9 mouse cellular contexts compared by ENCODE assay signal in genomic region chr5:112296404-112297181, GRCm38 (mm10). TPM values are rescaled to one million over a fixed set of nuclear protein-coding genes. Genes with fewer than 3 reads are reported as not detected.
A peak's percentile ranks its signal among the peaks of the same experiment; 100 is the strongest.
DNase-seq lines count a peak whose midpoint lies in the region; ATAC-seq and TF ChIP-seq lines count a peak whose summit lies in the region.
"Had no signal": no experiment of that assay in that cellular context is flagged by ENCODE, and none has a peak within 500 bp of the region (broad histone marks: within the 10 kb centered on the region; RNA-seq: fewer than 3 reads in every experiment).

No protein-coding gene starts in this region.

- no peak for ATAC-seq in lung, embryonic 15.5 days (ENCODE audit: borderline replicate concordance, extremely low read depth, low FRiP score, low TSS enrichment)
- peak; percentile 57 for ATAC-seq in liver, embryonic 16.5 days (ENCODE audit: low read depth)

- H3K9ac ChIP-seq in heart, adult 2 months (ENCODE audit: low read depth, low read length): no peak overlapping the region
- H3K9ac ChIP-seq in lung, embryonic 15.5 days: no peak overlapping the region
- H3K9ac ChIP-seq in liver, embryonic 16.5 days (ENCODE audit: low read depth, low read length): 0 out of 2 replicates have a peak overlapping the region, but pooled peaks have one; percentile 11
- H3K9ac ChIP-seq: limb, embryonic 13.5 days had no signal

- peaks cover 26% of the 10 kb centered on the region for H3K79me2 ChIP-seq in heart, adult 2 months (replicated peaks; ENCODE audit: control insufficient read depth, insufficient read depth, low read length)

- 39% methylated on average over 6 of the region's 6 CpGs for WGBS in heart, adult 2 months
- 46% methylated on average over 6 of the region's 6 CpGs for WGBS in lung, embryonic 15.5 days
- 10% methylated on average over 6 of the region's 6 CpGs for WGBS in liver, embryonic 16.5 days (ENCODE audit: insufficient replicate concordance)

- peak in 1 of 2 experiments; percentile 43 for DNase-seq in heart, adult 2 months
- DNase-seq in heart, postnatal 25 days (ENCODE audit: low spot score): no peak
- DNase-seq in lung, postnatal 25 days (ENCODE audit: low spot score): no peak
- DNase-seq in testis, postnatal 10 days (ENCODE audit: low spot score): no peak
- no peak for DNase-seq in embryo, embryonic 10 days (ENCODE audit: low spot score)

- H3K4me2 ChIP-seq in lung, embryonic 15.5 days: no peak overlapping the region
- H3K4me2 ChIP-seq in liver, embryonic 16.5 days (ENCODE audit: low read depth, low read length): peak overlapping the region; percentile 18; the same call in 1 of the 2 replicates
- H3K4me2 ChIP-seq: limb, embryonic 13.5 days had no signal

- no peaks in the 10 kb centered on the region for H3K9me3 ChIP-seq in lung, embryonic 15.5 days
- no peaks in the 10 kb centered on the region for H3K9me3 ChIP-seq in liver, embryonic 16.5 days (replicated peaks; ENCODE audit: control insufficient read depth, low read length)
- H3K9me3 ChIP-seq: limb, embryonic 13.5 days had no signal

- no peak for TF ChIP-seq POLR2A in heart, adult 2 months (IDR thresholded peaks at IDR 0.05; ENCODE audit: insufficient read depth, low read depth, low read length)
- TF ChIP-seq POLR2A in bone marrow macrophage, adult 2 months (IDR thresholded peaks at IDR 0.05; ENCODE audit: borderline replicate concordance, low read depth, low read length): no peak

- H3K4me3 ChIP-seq in heart, adult 2 months: no peak overlapping the region
- H3K4me3 ChIP-seq in lung, embryonic 15.5 days: no peak overlapping the region
- no peak overlapping the region for H3K4me3 ChIP-seq in bone marrow macrophage, adult 2 months (ENCODE audit: insufficient read depth, low read length)
- H3K4me3 ChIP-seq in liver, embryonic 16.5 days (ENCODE audit: low read depth, low read length): no peak overlapping the region
- H3K4me3 ChIP-seq: limb, embryonic 13.5 days had no signal

- no peaks in the 10 kb centered on the region for H3K36me3 ChIP-seq in heart, adult 2 months (ENCODE audit: control insufficient read depth, insufficient read depth, low read length)
- no peaks in the 10 kb centered on the region for H3K36me3 ChIP-seq in lung, embryonic 15.5 days
- no peaks in the 10 kb centered on the region for H3K36me3 ChIP-seq in liver, embryonic 16.5 days (ENCODE audit: control insufficient read depth, insufficient read depth)
- H3K36me3 ChIP-seq: limb, embryonic 13.5 days had no signal

- H3K27ac ChIP-seq in heart, adult 2 months: peak overlapping the region; percentile 34
- H3K27ac ChIP-seq in lung, embryonic 15.5 days: peak overlapping the region; percentile 72
- peak overlapping the region; percentile 70 for H3K27ac ChIP-seq in bone marrow macrophage, adult 2 months (ENCODE audit: insufficient read depth, low read depth, low read length)
- peak overlapping the region; percentile 59 for H3K27ac ChIP-seq in liver, embryonic 16.5 days (ENCODE audit: low read length)
- H3K27ac ChIP-seq: limb, embryonic 13.5 days had no signal

- peaks cover 69% of the 10 kb centered on the region for H3K4me1 ChIP-seq in heart, adult 2 months (ENCODE audit: control insufficient read depth, insufficient read depth, low read length)
- peaks cover 33% of the 10 kb centered on the region for H3K4me1 ChIP-seq in lung, embryonic 15.5 days
- peaks cover 43% of the 10 kb centered on the region for H3K4me1 ChIP-seq in bone marrow macrophage, adult 2 months (ENCODE audit: control insufficient read depth, insufficient read depth, low read length)
- peaks cover 88% of the 10 kb centered on the region for H3K4me1 ChIP-seq in liver, embryonic 16.5 days (ENCODE audit: control insufficient read depth, low read depth, low read length)

- intact Hi-C loops in heart, adult 2 months (cut with DNase I): no loop called here
- intact Hi-C loops in heart, postnatal 25 days (cut with DNase I): no loop called here

- TF ChIP-seq CTCF in heart, adult 2 months (IDR thresholded peaks at IDR 0.05): no peak
- no peak for TF ChIP-seq CTCF in bone marrow macrophage, adult 2 months (IDR thresholded peaks at IDR 0.05; ENCODE audit: low read depth, low read length)

- H3K27me3 ChIP-seq in heart, adult 2 months (ENCODE audit: control insufficient read depth, insufficient read depth, low read length): no peaks in the 10 kb centered on the region
- H3K27me3 ChIP-seq in lung, embryonic 15.5 days: no peaks in the 10 kb centered on the region
- H3K27me3 ChIP-seq in liver, embryonic 16.5 days (ENCODE audit: control insufficient read depth, insufficient read depth, low read depth, low read length): no peaks in the 10 kb centered on the region
- H3K27me3 ChIP-seq: limb, embryonic 13.5 days had no signal

- no peak for TF ChIP-seq EP300 in heart, adult 2 months (IDR thresholded peaks at IDR 0.05; ENCODE audit: insufficient read depth, low read depth, low read length)

RNA-seq across cellular contexts. Expression of gene Tpst2, which starts 20.1 kb away (rescaled TPM):
- 10 to 100 TPM; 38.3 to 43.6 TPM for total RNA-seq in heart, adult 2 months (2021)
- polyA plus RNA-seq in heart, adult 2 months (2012; rRNA removed): 36.9 and 37.7 TPM in 2 replicates
- total RNA-seq in heart, postnatal 25 days (2021): 10 to 100 TPM; 38.7 to 42.3 TPM
- polyA plus RNA-seq in lung, embryonic 15.5 days (2015; fragmentation: Nextera tagmentation; extraction: Ambion mirVana): 55.8 and 61.0 TPM in 2 replicates
- polyA plus RNA-seq in bone marrow macrophage, adult 2 months (2012; ENCODE audit: insufficient read depth, insufficient read length, missing spikeins): 42.1 and 50.1 TPM in 2 replicates
- 38.5 and 38.8 TPM in 2 replicates for polyA plus RNA-seq in liver, embryonic 16.5 days (2015; fragmentation: Nextera tagmentation; extraction: Ambion mirVana)

RNA-seq across cellular contexts. Expression of gene Tfip11, which starts 29.6 kb away (rescaled TPM):
- 10 to 100 TPM; 17.6 to 19.4 TPM for total RNA-seq in heart, adult 2 months (2021)
- 16.0 and 18.5 TPM in 2 replicates for polyA plus RNA-seq in heart, adult 2 months (2012; rRNA removed)
- 10 to 100 TPM; 16.3 to 17.9 TPM for total RNA-seq in heart, postnatal 25 days (2021)
- polyA plus RNA-seq in lung, embryonic 15.5 days (2015; fragmentation: Nextera tagmentation; extraction: Ambion mirVana): 30.1 and 30.4 TPM in 2 replicates
- 26.4 and 28.4 TPM in 2 replicates for polyA plus RNA-seq in bone marrow macrophage, adult 2 months (2012; ENCODE audit: insufficient read depth, insufficient read length, missing spikeins)
- 11.8 and 12.6 TPM in 2 replicates for polyA plus RNA-seq in liver, embryonic 16.5 days (2015; fragmentation: Nextera tagmentation; extraction: Ambion mirVana)

RNA-seq across cellular contexts. Expression of gene Crybb1, which starts 41.0 kb away (rescaled TPM):
- total RNA-seq in heart, adult 2 months (2021): 1 to 10 TPM; 1.5 to 3.3 TPM
- polyA plus RNA-seq in heart, adult 2 months (2012; rRNA removed): 2.1 and 2.3 TPM in 2 replicates
- 1 to 10 TPM; 2.5 to 2.9 TPM for total RNA-seq in heart, postnatal 25 days (2021)
- polyA plus RNA-seq in lung, embryonic 15.5 days (2015; fragmentation: Nextera tagmentation; extraction: Ambion mirVana): 3.2 and 4.5 TPM in 2 replicates
- not detected in 2 replicates for polyA plus RNA-seq in bone marrow macrophage, adult 2 months (2012; ENCODE audit: insufficient read depth, insufficient read length, missing spikeins)
- 0.28 and 0.32 TPM in 2 replicates for polyA plus RNA-seq in liver, embryonic 16.5 days (2015; fragmentation: Nextera tagmentation; extraction: Ambion mirVana)

RNA-seq across cellular contexts. Expression of gene Cryba4, which starts 44.3 kb away (rescaled TPM):
- total RNA-seq in heart, adult 2 months (2021): 1 to 10 TPM; 5.3 to 7.1 TPM
- 14.4 and 33.8 TPM in 2 replicates for polyA plus RNA-seq in heart, adult 2 months (2012; rRNA removed)
- total RNA-seq in heart, postnatal 25 days (2021): 10 to 100 TPM in 1 of 2 experiments, 1 to 10 TPM in 1; 8.9 to 10.3 TPM
- polyA plus RNA-seq in lung, embryonic 15.5 days (2015; fragmentation: Nextera tagmentation; extraction: Ambion mirVana): 1.3 and 1.6 TPM in 2 replicates
- polyA plus RNA-seq in bone marrow macrophage, adult 2 months (2012; ENCODE audit: insufficient read depth, insufficient read length, missing spikeins): 3.0 and 4.7 TPM in 2 replicates
- polyA plus RNA-seq in liver, embryonic 16.5 days (2015; fragmentation: Nextera tagmentation; extraction: Ambion mirVana): 0.49 and 0.67 TPM in 2 replicates

RNA-seq across cellular contexts. Expression of gene Srrd, which starts 46.2 kb away (rescaled TPM):
- total RNA-seq in heart, adult 2 months (2021): 1 to 10 TPM; 6.5 to 7.3 TPM
- polyA plus RNA-seq in heart, adult 2 months (2012; rRNA removed): 23.4 and 28.4 TPM in 2 replicates
- total RNA-seq in heart, postnatal 25 days (2021): 1 to 10 TPM; 7.5 to 8.1 TPM
- polyA plus RNA-seq in lung, embryonic 15.5 days (2015; fragmentation: Nextera tagmentation; extraction: Ambion mirVana): 45.7 and 47.2 TPM in 2 replicates
- polyA plus RNA-seq in bone marrow macrophage, adult 2 months (2012; ENCODE audit: insufficient read depth, insufficient read length, missing spikeins): 32.3 and 37.4 TPM in 2 replicates
- 12.6 and 12.9 TPM in 2 replicates for polyA plus RNA-seq in liver, embryonic 16.5 days (2015; fragmentation: Nextera tagmentation; extraction: Ambion mirVana)
